Mouse (Mus musculus): ENCODE measurements around the gene Krcc1. TPM values are rescaled to one million over a fixed set of nuclear protein-coding genes. Genes with fewer than 3 reads are reported as not detected.

Gene Krcc1
- total and polyA plus RNA-seq, 3 experiments = 18.7 to 40.2 (median 23.6) TPM

DNA sequence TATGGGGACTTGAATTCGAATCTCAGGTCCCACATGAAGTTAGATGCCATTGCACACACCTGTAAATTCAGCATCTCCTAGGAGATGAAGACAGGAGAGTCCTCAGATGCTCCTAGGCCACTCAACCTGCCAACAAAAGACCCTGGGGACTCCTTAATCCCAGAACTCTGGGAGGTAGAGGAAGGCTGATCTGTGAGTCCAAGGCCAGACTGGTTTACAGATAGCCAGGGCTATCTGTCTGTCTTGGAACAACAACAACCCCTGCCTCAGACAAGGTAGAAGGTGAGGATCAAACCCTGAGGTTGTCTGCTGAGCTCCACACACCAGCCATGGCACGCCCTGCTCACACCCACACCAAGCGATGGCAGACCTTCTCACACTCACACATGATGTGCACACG, 12.3 kb upstream of the Krcc1 start:
- dilution Hi-C loops (cut with MboI; ENCODE audit: extremely low pct_ligation_motif_present, extremely low pct_unique_long_range_greater_than_20kb, low sequenced_read_pairs) (no loop called here), in situ Hi-C loops (cut with MboI; ENCODE audit: low pct_ligation_motif_present, low pct_unique_long_range_greater_than_20kb, low sequenced_read_pairs) (no loop called here)
- H3K4me1 ChIP-seq (ENCODE audit: control insufficient read depth in 1 of 2, insufficient read depth in 2 of 2) = peaks cover 13 to 16% of the 10 kb centered on the region in 2 experiments; a peak in 3 of 4 replicates

DNA sequence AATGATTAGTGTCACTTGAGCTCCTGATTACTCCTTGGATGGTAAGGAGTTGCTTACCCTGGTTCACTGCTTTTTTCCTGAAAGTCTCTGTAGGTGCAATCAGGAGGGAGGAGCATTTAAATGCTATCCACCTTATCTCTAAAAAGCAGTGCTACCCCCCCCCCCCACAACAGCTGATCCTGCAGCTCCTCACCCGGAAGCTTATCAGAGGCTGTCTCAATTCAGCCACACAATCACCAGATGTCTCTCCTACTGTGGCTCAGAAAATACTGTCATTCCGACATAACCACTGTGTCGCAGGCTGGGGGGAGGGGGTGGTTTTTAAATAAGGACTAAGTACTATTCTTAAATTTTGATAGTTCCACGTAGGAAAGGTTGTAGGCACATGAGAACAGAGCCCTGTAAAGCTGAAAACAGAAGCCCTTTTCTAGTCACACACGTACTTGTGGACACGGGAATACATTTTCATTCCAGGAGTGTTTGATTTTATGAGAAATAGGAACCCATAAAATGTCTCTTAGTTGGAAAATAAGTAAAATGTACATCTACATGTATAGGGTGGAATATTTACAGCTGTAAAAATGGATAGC, 11.3 kb upstream of the Krcc1 start:
- H3K9me3 ChIP-seq (replicated peaks; ENCODE audit: low read length) = no peaks in the 10 kb centered on the region
- TF ChIP-seq ZKSCAN1 (IDR thresholded peaks at IDR 0.05; ENCODE audit: borderline replicate concordance, low read depth, low read length) = no peak
- no peak for TF ChIP-seq GABPA (IDR thresholded peaks at IDR 0.05; ENCODE audit: insufficient replicate concordance, low read depth, low read length)
- TF ChIP-seq TCF12 (IDR thresholded peaks at IDR 0.05; ENCODE audit: low read depth, low read length) = no peak
- no peak for TF ChIP-seq CTCF (conservative IDR thresholded peaks at IDR 0.05 in 1 of 2, IDR thresholded peaks at IDR 0.05 in 1 of 2; ENCODE audit: low read depth in 2 of 2, low read length in 2 of 2)
- TF ChIP-seq USF1 (IDR thresholded peaks at IDR 0.05; ENCODE audit: low read depth, low read length) = no peak
- no peak for TF ChIP-seq NELFE (IDR thresholded peaks at IDR 0.05; ENCODE audit: low read depth, low read length)
- TF ChIP-seq POLR2A (IDR thresholded peaks at IDR 0.05; ENCODE audit: low read depth, low read length) = no peak
- no peak for TF ChIP-seq MAFK (IDR thresholded peaks at IDR 0.05; ENCODE audit: insufficient replicate concordance, low read length)
- no peak for TF ChIP-seq POLR2AphosphoS2 (IDR thresholded peaks at IDR 0.05; ENCODE audit: low read depth, low read length)
- no peak for TF ChIP-seq USF2 (conservative IDR thresholded peaks at IDR 0.05; ENCODE audit: low read depth, low read length)
- no peak for TF ChIP-seq MAX (IDR thresholded peaks at IDR 0.05; ENCODE audit: low read length)
- no peak for TF ChIP-seq HCFC1 (IDR thresholded peaks at IDR 0.05; ENCODE audit: low read depth, low read length)
- H3K27ac ChIP-seq (ENCODE audit: insufficient read depth, low read depth) = no peak overlapping the region
- H3K27me3 ChIP-seq (replicated peaks) = no peaks in the 10 kb centered on the region
- no peaks in the 10 kb centered on the region for H3K36me3 ChIP-seq (replicated peaks in 1 of 2; ENCODE audit: control insufficient read depth in 1 of 2, insufficient read depth in 1 of 2, low read length in 1 of 2)
- H3K4me1 ChIP-seq (ENCODE audit: control insufficient read depth in 1 of 2, insufficient read depth in 2 of 2) = peaks cover 13 to 16% of the 10 kb centered on the region in 2 experiments; a peak in 3 of 4 replicates
- no peak overlapping the region for H3K4me2 ChIP-seq (ENCODE audit: insufficient read depth, low read depth, poor library complexity, severe bottlenecking)
- dilution Hi-C loops (cut with MboI; ENCODE audit: extremely low pct_ligation_motif_present, extremely low pct_unique_long_range_greater_than_20kb, low sequenced_read_pairs) = no loop called here
- no peak overlapping the region for H3K9ac ChIP-seq (ENCODE audit: insufficient read depth, low read depth)
- H3K79me2 ChIP-seq (replicated peaks; ENCODE audit: control insufficient read depth, extremely low read depth, insufficient read depth, poor library complexity, severe bottlenecking) = no peaks in the 10 kb centered on the region
- in situ Hi-C loops (cut with MboI; ENCODE audit: low pct_ligation_motif_present, low pct_unique_long_range_greater_than_20kb, low sequenced_read_pairs) = loop anchor here (10.0 kb wide), 1 partner anchor 95 kb away; no protein-coding TSS in a partner anchor
- H3K4me3 ChIP-seq (replicated peaks in 1 of 3; ENCODE audit: low read depth in 2 of 3, low read length in 2 of 3, poor library complexity in 1 of 3) = no peak overlapping the region
- DNase-seq (ENCODE audit: extremely low read depth) = no peak

More for the DNA sequence above, 12.3 kb upstream of the Krcc1 start:
- DNase-seq (ENCODE audit: extremely low read depth) = no peak
- Histone ChIP-seq H3K79me2 (replicated peaks; ENCODE audit: control insufficient read depth, extremely low read depth, insufficient read depth, poor library complexity, severe bottlenecking) (no peaks in the 10 kb centered on the region), H3K36me3 (replicated peaks in 1 of 2; ENCODE audit: control insufficient read depth in 1 of 2, insufficient read depth in 1 of 2, low read length in 1 of 2) (no peaks in the 10 kb centered on the region), H3K27me3 (replicated peaks) (no peaks in the 10 kb centered on the region), H3K4me2 (ENCODE audit: insufficient read depth, low read depth, poor library complexity, severe bottlenecking) (no peak overlapping the region), H3K4me3 (replicated peaks in 1 of 3; ENCODE audit: low read depth in 2 of 3, low read length in 2 of 3, poor library complexity in 1 of 3) (no peak overlapping the region), H3K27ac (ENCODE audit: insufficient read depth, low read depth) (no peak overlapping the region), H3K9ac (ENCODE audit: insufficient read depth, low read depth) (no peak overlapping the region), H3K9me3 (replicated peaks; ENCODE audit: low read length) (no peaks in the 10 kb centered on the region)
- TF ChIP-seq MAX (IDR thresholded peaks at IDR 0.05; ENCODE audit: low read length) (no peak), ZMIZ1 (IDR thresholded peaks at IDR 0.05; ENCODE audit: low read depth, low read length) (no peak), E2F4 (IDR thresholded peaks at IDR 0.05; ENCODE audit: insufficient replicate concordance, low read depth, low read length) (no peak)

Data from CH12.LX (cell line).